Comparison of ENCODE assay signal across 15 mouse cellular contexts in genomic region chr4:155098572-155098971, GRCm38 (mm10).
"Had no signal": no experiment of that assay in that cellular context is flagged by ENCODE, and none has a peak within 500 bp of the region (broad histone marks: within the 10 kb centered on the region; RNA-seq: fewer than 3 reads in every experiment).

No protein-coding gene starts in this region.

- H3K36me3 ChIP-seq: liver, embryonic 13.5 days; stomach, embryonic 15.5 days had no signal

- DNase-seq: kidney, adult 2 months; kidney, postnatal 25 days; layer of hippocampus, postnatal 36 days; liver, embryonic 13.5 days; lung, adult 2 months; lung, postnatal 14 days; lung, postnatal 4 days; right cerebral cortex, adult 18-20 months; right cerebral cortex, postnatal 14 days; right cerebral cortex, postnatal 4 days; thymus, postnatal 25 days had no signal

- H3K9me3 ChIP-seq: liver, embryonic 13.5 days; stomach, embryonic 15.5 days had no signal

- H3K9ac ChIP-seq: liver, embryonic 13.5 days; stomach, embryonic 15.5 days had no signal

- H3K4me1 ChIP-seq: liver, embryonic 13.5 days had no signal

- H3K4me2 ChIP-seq: liver, embryonic 13.5 days; midbrain, embryonic 11.5 days; stomach, embryonic 15.5 days had no signal

- H3K27ac ChIP-seq: kidney, postnatal 0 days; left cerebral cortex, adult 2 months; liver, embryonic 13.5 days; stomach, embryonic 15.5 days had no signal

- H3K27me3 ChIP-seq: liver, embryonic 13.5 days; stomach, embryonic 15.5 days had no signal

- H3K4me3 ChIP-seq: left cerebral cortex, adult 2 months; liver, embryonic 13.5 days; stomach, embryonic 15.5 days had no signal
